Mouse (Mus musculus): Measurements from ENCODE around the gene Ptcd1. TPM values are rescaled to one million over a fixed set of nuclear protein-coding genes. Genes with fewer than 3 reads are reported as not detected.
"Not testable (repeated sequence)": the region's sequence is repeated elsewhere in the genome, so short reads cannot be mapped to it uniquely, and the experiment has no call there.

The Ptcd1 gene
- polyA plus RNA-seq, 1 experiment from 2014 or later, result 12.6 TPM

- Histone ChIP-seq H3K36me3 (peaks cover 40% of the 10 kb centered on the region), H3K9me3 (replicated peaks) (no peaks in the 10 kb centered on the region), H3K27me3 (replicated peaks) (no peaks in the 10 kb centered on the region), H3K4me3 (no peak overlapping the region), H3K27ac (no peak overlapping the region), H3K9ac (no peak overlapping the region), H3K4me2 (no peak overlapping the region), H3K4me1 (peaks cover 58% of the 10 kb centered on the region)
- WGBS (ENCODE audit: insufficient replicate concordance), result 74% methylated on average over 8 of the region's 8 CpGs
- no peak for ATAC-seq
Observed at GRCm38 (mm10) chr5:145112566-145112965, 54.3 kb downstream of the Ptcd1 start.

GRCm38 (mm10) chr5:145110401-145110800 lies 56.5 kb downstream of the Ptcd1 start:
- Histone ChIP-seq H3K4me3 (no peak overlapping the region), H3K36me3 (peaks cover 60% of the 10 kb centered on the region), H3K4me2 (no peak overlapping the region), H3K9ac (no peak overlapping the region), H3K9me3 (replicated peaks) (no peaks in the 10 kb centered on the region), H3K27me3 (replicated peaks) (no peaks in the 10 kb centered on the region), H3K27ac (no peak overlapping the region), H3K4me1 (peaks cover 40% of the 10 kb centered on the region)
- ATAC-seq, result no peak
- WGBS (ENCODE audit: insufficient replicate concordance), result 66% methylated on average over 6 of the region's 6 CpGs

GRCm38 (mm10) chr5:145105694-145106275 lies 61.1 kb downstream of the Ptcd1 start:
- peaks cover 99% of the 10 kb centered on the region for H3K36me3 ChIP-seq
- H3K9ac ChIP-seq, result no peak overlapping the region
- no peaks in the 10 kb centered on the region for H3K27me3 ChIP-seq (replicated peaks)
- 82% methylated on average over 9 of the region's 9 CpGs for WGBS (ENCODE audit: insufficient replicate concordance)
- no peak overlapping the region for H3K27ac ChIP-seq
- peaks cover 24% of the 10 kb centered on the region for H3K4me1 ChIP-seq
- ATAC-seq, result no peak
- H3K9me3 ChIP-seq (replicated peaks), result no peaks in the 10 kb centered on the region
- no peak overlapping the region for H3K4me2 ChIP-seq
- no peak overlapping the region for H3K4me3 ChIP-seq

GRCm38 (mm10) chr5:145104328-145104727 lies 62.6 kb downstream of the Ptcd1 start:
- no peak overlapping the region for H3K4me2 ChIP-seq
- H3K4me1 ChIP-seq, result peaks cover 10% of the 10 kb centered on the region; the same call in 1 of the 2 replicates
- no peaks in the 10 kb centered on the region for H3K9me3 ChIP-seq (replicated peaks)
- WGBS (ENCODE audit: insufficient replicate concordance), result 93% methylated on average over 9 of the region's 9 CpGs
- H3K27me3 ChIP-seq (replicated peaks), result no peaks in the 10 kb centered on the region
- no peak overlapping the region for H3K27ac ChIP-seq
- no peak overlapping the region for H3K9ac ChIP-seq
- ATAC-seq, result no peak
- peaks cover 99% of the 10 kb centered on the region for H3K36me3 ChIP-seq
- H3K4me3 ChIP-seq, result no peak overlapping the region

GRCm38 (mm10) chr5:145102706-145103105 lies 64.2 kb downstream of the Ptcd1 start:
- Histone ChIP-seq H3K9me3 (replicated peaks) (no peaks in the 10 kb centered on the region), H3K4me2 (no peak overlapping the region), H3K36me3 (peaks cover 100% of the 10 kb centered on the region), H3K27ac (0 out of 2 replicates have a peak overlapping the region, but pooled peaks have one; percentile 10), H3K4me1 (peaks cover 4% of the 10 kb centered on the region; the same call in 1 of the 2 replicates), H3K4me3 (no peak overlapping the region), H3K9ac (no peak overlapping the region), H3K27me3 (replicated peaks) (no peaks in the 10 kb centered on the region)
- ATAC-seq, result peak; percentile 57; the same call in 1 of the 2 replicates
- WGBS (ENCODE audit: insufficient replicate concordance), result 48% methylated on average over 4 of the region's 4 CpGs

GRCm38 (mm10) chr5:145101451-145101850 lies 65.5 kb downstream of the Ptcd1 start:
- not testable (repeated sequence) for H3K4me1 ChIP-seq; H3K27me3 ChIP-seq (replicated peaks); H3K9me3 ChIP-seq (replicated peaks); H3K4me3 ChIP-seq; ATAC-seq; H3K4me2 ChIP-seq; H3K9ac ChIP-seq; H3K27ac ChIP-seq
- WGBS (ENCODE audit: insufficient replicate concordance), result 88% methylated on average over 11 of the region's 11 CpGs
- H3K36me3 ChIP-seq, result peaks cover 100% of the 10 kb centered on the region

- no peak for ATAC-seq
- H3K27me3 ChIP-seq (replicated peaks), result no peaks in the 10 kb centered on the region
- H3K9ac ChIP-seq, result no peak overlapping the region
- H3K36me3 ChIP-seq, result peaks cover 100% of the 10 kb centered on the region
- H3K4me2 ChIP-seq, result no peak overlapping the region
- 89% methylated on average over 9 of the region's 9 CpGs for WGBS (ENCODE audit: insufficient replicate concordance)
- H3K4me1 ChIP-seq, result peaks cover 4% of the 10 kb centered on the region; the same call in 1 of the 2 replicates
- H3K27ac ChIP-seq, result no peak overlapping the region
- no peak overlapping the region for H3K4me3 ChIP-seq
- H3K9me3 ChIP-seq (replicated peaks), result no peaks in the 10 kb centered on the region
Observed at GRCm38 (mm10) chr5:145100960-145101359, 65.9 kb downstream of the Ptcd1 start.

- no peaks in the 10 kb centered on the region for H3K27me3 ChIP-seq (replicated peaks)
- H3K4me3 ChIP-seq, result no peak overlapping the region
- H3K9ac ChIP-seq, result no peak overlapping the region
- 0 out of 2 replicates have a peak overlapping the region, but pooled peaks have one; percentile 4 for H3K27ac ChIP-seq
- peak; percentile 43; the same call in 1 of the 2 replicates for ATAC-seq
- no peak overlapping the region for H3K4me2 ChIP-seq
- peaks cover 4% of the 10 kb centered on the region; the same call in 1 of the 2 replicates for H3K4me1 ChIP-seq
- WGBS (ENCODE audit: insufficient replicate concordance), result 58% methylated on average over 10 of the region's 10 CpGs
- no peaks in the 10 kb centered on the region for H3K9me3 ChIP-seq (replicated peaks)
- peaks cover 97% of the 10 kb centered on the region for H3K36me3 ChIP-seq
Observed at GRCm38 (mm10) chr5:145098340-145098821, 68.5 kb downstream of the Ptcd1 start.

Other genes starting within 250 kb of the Ptcd1 start
- gene Smurf1, start 201.3 kb downstream of the Ptcd1 start, polyA plus RNA-seq (2016; fragmentation: Nextera tagmentation; extraction: Ambion mirVana), result 4.2 and 4.7 TPM in 2 replicates
- gene Gm4871, start 134.4 kb downstream of the Ptcd1 start, polyA plus RNA-seq (2016; fragmentation: Nextera tagmentation; extraction: Ambion mirVana), result not detected in 2 replicates
- gene 1700018F24Rik, start 124.1 kb downstream of the Ptcd1 start, polyA plus RNA-seq (2016; fragmentation: Nextera tagmentation; extraction: Ambion mirVana), result not detected in 2 replicates
- 74.5 and 75.5 TPM in 2 replicates for gene Arpc1a, start 83.3 kb downstream of the Ptcd1 start, polyA plus RNA-seq (2016; fragmentation: Nextera tagmentation; extraction: Ambion mirVana)
- 0.05 TPM in 2 replicates for gene Kpna7, start 83.1 kb downstream of the Ptcd1 start, polyA plus RNA-seq (2016; fragmentation: Nextera tagmentation; extraction: Ambion mirVana)
- 175 and 180 TPM in 2 replicates for gene Arpc1b, start 52.9 kb downstream of the Ptcd1 start, polyA plus RNA-seq (2016; fragmentation: Nextera tagmentation; extraction: Ambion mirVana)
- gene Pdap1, start 26.9 kb downstream of the Ptcd1 start, polyA plus RNA-seq (2016; fragmentation: Nextera tagmentation; extraction: Ambion mirVana), result 78.0 and 80.6 TPM in 2 replicates
- 171 TPM in 2 replicates for gene Bud31, start 26.7 kb downstream of the Ptcd1 start, polyA plus RNA-seq (2016; fragmentation: Nextera tagmentation; extraction: Ambion mirVana)
- gene Cpsf4, start 105 bp upstream of the Ptcd1 start, polyA plus RNA-seq (2016; fragmentation: Nextera tagmentation; extraction: Ambion mirVana), result 39.0 and 39.1 TPM in 2 replicates
- 460 and 491 TPM in 2 replicates for gene Atp5j2, start 25.0 kb upstream of the Ptcd1 start, polyA plus RNA-seq (2016; fragmentation: Nextera tagmentation; extraction: Ambion mirVana)
- gene Zkscan14, start 34.8 kb upstream of the Ptcd1 start, polyA plus RNA-seq (2016; fragmentation: Nextera tagmentation; extraction: Ambion mirVana), result 5.8 TPM in 2 replicates
- 5.3 and 5.9 TPM in 2 replicates for gene Zkscan5, start 37.5 kb upstream of the Ptcd1 start, polyA plus RNA-seq (2016; fragmentation: Nextera tagmentation; extraction: Ambion mirVana)
- gene Zfp655, start 64.6 kb upstream of the Ptcd1 start, polyA plus RNA-seq (2016; fragmentation: Nextera tagmentation; extraction: Ambion mirVana), result 24.7 and 25.3 TPM in 2 replicates
- gene Zscan25, start 113.4 kb upstream of the Ptcd1 start, polyA plus RNA-seq (2016; fragmentation: Nextera tagmentation; extraction: Ambion mirVana), result 0.32 and 0.39 TPM in 2 replicates
- not detected in 2 replicates for gene Cyp3a57, start 178.2 kb upstream of the Ptcd1 start, polyA plus RNA-seq (2016; fragmentation: Nextera tagmentation; extraction: Ambion mirVana)